Mouse (Mus musculus) liver, embryonic 14.5 days (tissue): ENCODE measurements at regions not wholly inside any gene's neighbourhood (a gene's known extent, or its start where the extent isn't known, plus 50 kb on each side); places are given as distances from the start of the nearest gene placed in this dataset.

Experiments used
- ATAC-seq: fragments of 200-750 bp; cut with Nextera tagmentation; 2 replicates; pipeline ENCODE4 v1.8.0; 2017; ENCODE audit warnings: moderate number of reproducible peaks, mild to moderate bottlenecking, moderate library complexity; ENCODE audit not compliant: insufficient read depth
- DNase-seq, 3 experiments: peaks; one replicate each; pipeline ENCODE4 v3.0.0-alpha.2; 2012 to 2013; ENCODE audit warnings: low read depth in 3 of 3, low spot score in 3 of 3
- H3K27ac ChIP-seq: fragments of 300-500 bp; sonication (generic); 2 replicates; pipeline ENCODE4 v1.5.1; 2014; ENCODE audit warnings: moderate library complexity, mild to moderate bottlenecking, control low read depth, inconsistent platforms
- H3K27me3 ChIP-seq: fragments of 300-500 bp; sonication (generic); 2 replicates; pipeline ENCODE4 v1.6.1; 2014; ENCODE audit warnings: mild to moderate bottlenecking, low read length, moderate library complexity; ENCODE audit not compliant: control insufficient read depth, insufficient read depth
- H3K36me3 ChIP-seq: fragments of 300-500 bp; sonication (generic); replicated peaks from 2 replicates; pipeline ENCODE4 v1.6.1; 2014; ENCODE audit warnings: low read depth; ENCODE audit not compliant: control insufficient read depth, insufficient read depth
- H3K4me1 ChIP-seq, 2 experiments: fragments of 200-500 bp in 1 of 2; fragments of 300-500 bp in 1 of 2; sonication (generic) in 1 of 2; replicated peaks; 2 replicates each; pipeline ENCODE4 v1.6.1; 2012 to 2014; ENCODE audit warnings: antibody characterized with exemption in 1 of 2, inconsistent platforms in 1 of 2, low read length in 1 of 2; ENCODE audit not compliant: control insufficient read depth in 2 of 2, insufficient read depth in 2 of 2
- H3K4me2 ChIP-seq: fragments of 300-500 bp; sonication (generic); 2 replicates; pipeline ENCODE4 v1.6.1; 2014; ENCODE audit warnings: low read depth, mild to moderate bottlenecking, control low read depth, moderate library complexity
- H3K4me3 ChIP-seq, 2 experiments: fragments of 200-500 bp in 1 of 2; fragments of 300-500 bp in 1 of 2; sonication (generic) in 1 of 2; 2 replicates each; pipeline ENCODE4 v1.5.1; 2012 to 2014; ENCODE audit warnings: low read depth in 2 of 2, low read length in 2 of 2, mild to moderate bottlenecking in 2 of 2, control low read depth in 1 of 2, inconsistent platforms in 1 of 2, moderate library complexity in 1 of 2; ENCODE audit not compliant: insufficient read depth in 1 of 2
- H3K9ac ChIP-seq: fragments of 300-500 bp; sonication (generic); replicated peaks from 2 replicates; pipeline ENCODE4 v1.6.1; 2014; ENCODE audit warnings: mild to moderate bottlenecking, control low read depth, moderate library complexity
- H3K9me3 ChIP-seq: fragments of 300-500 bp; sonication (generic); 2 replicates; pipeline ENCODE4 v1.6.1; 2016; ENCODE audit warnings: low read length, mixed read lengths; ENCODE audit not compliant: control insufficient read depth
- CTCF ChIP-seq: IDR thresholded peaks from 2 replicates; pipeline ENCODE4 v1.5.1; 2016; ENCODE audit warnings: antibody characterized with exemption, low read depth, control low read depth
- EP300 ChIP-seq: IDR thresholded peaks from 2 replicates; pipeline ENCODE4 v1.6.1; 2016; ENCODE audit warnings: antibody characterized with exemption, low read depth
- WGBS: fragments of 180-500 bp; shearing (Covaris S2); extraction: QIAGEN DNeasy Blood & Tissue Kit; methylation state at CpG from one replicate; pipeline ENCODE4 v1.1.7; 2014; ENCODE audit not compliant: insufficient replicate concordance; 5-methylcytosine and 5-hydroxymethylcytosine counted together

DNA sequence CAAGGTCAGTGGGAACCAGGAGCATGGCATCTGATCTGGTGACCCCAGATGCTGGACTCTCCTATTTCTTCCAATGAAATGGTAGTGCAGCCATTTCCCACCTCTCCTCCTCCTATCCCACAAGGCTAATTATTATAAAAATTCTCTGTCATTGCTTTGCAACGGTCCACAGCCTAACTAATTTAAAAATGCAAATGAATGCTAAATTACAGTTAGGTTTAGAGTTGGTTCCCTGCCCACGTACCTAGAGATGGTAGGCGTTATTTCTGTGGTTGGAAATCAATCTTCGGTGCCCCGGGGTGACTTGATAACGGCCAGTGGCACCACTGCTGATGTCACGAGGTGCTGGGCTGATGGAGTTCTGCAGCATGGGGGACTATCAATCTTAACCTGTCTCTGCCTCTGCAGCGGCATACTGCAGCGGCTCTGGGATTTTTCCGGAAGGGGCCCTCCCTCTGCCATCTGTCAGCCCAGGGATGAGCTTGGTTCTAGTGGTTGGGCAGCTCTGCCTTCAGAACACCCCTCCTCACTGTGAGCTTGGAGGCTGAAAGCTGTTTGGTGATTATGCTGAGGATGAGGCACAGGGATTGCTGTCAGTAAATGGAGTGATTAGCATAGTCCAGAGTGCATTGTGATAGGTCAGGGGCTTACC is 66.5 kb downstream of the Nmur2 start:
- ATAC-seq, result no peak
- no peaks in the 10 kb centered on the region for H3K4me1 ChIP-seq
- 43% methylated on average over 10 of the region's 10 CpGs for WGBS
- no peaks in the 10 kb centered on the region for H3K36me3 ChIP-seq
- no peak overlapping the region for H3K4me2 ChIP-seq
- no peak overlapping the region for H3K27ac ChIP-seq
- H3K27me3 ChIP-seq, result no peaks in the 10 kb centered on the region
- no peak overlapping the region for H3K4me3 ChIP-seq
- H3K9ac ChIP-seq, result no peak overlapping the region
- no peak for TF ChIP-seq CTCF
- no peak for TF ChIP-seq EP300
- no peaks in the 10 kb centered on the region for H3K9me3 ChIP-seq
- DNase-seq, result no peak

DNA sequence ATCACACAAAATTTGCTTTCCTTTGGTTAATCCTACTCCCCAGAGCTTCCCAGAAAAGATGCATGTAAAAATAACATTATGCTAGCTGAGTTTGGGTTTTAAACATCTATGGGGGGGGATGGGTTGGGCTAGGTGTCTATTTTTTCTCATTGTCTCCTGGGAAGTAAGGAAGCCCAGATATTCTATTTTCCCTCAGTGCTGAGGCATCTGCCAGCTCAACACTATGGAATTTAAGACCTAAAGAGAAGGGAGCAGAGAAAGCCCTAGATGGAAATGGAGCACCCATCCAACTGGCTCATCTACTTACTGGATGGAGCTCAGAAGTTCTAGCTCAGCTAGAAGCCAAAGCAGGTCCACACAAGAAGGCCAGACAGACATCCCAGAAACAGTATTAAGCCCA is 74.2 kb downstream of the Nmur2 start:
- Histone ChIP-seq H3K4me1 (no peaks in the 10 kb centered on the region), H3K27me3 (no peaks in the 10 kb centered on the region), H3K4me3 (no peak overlapping the region), H3K9me3 (no peaks in the 10 kb centered on the region), H3K36me3 (no peaks in the 10 kb centered on the region), H3K27ac (no peak overlapping the region), H3K4me2 (no peak overlapping the region), H3K9ac (no peak overlapping the region)
- TF ChIP-seq CTCF (no peak), EP300 (no peak)
- ATAC-seq (no peak), DNase-seq (no peak)

DNA sequence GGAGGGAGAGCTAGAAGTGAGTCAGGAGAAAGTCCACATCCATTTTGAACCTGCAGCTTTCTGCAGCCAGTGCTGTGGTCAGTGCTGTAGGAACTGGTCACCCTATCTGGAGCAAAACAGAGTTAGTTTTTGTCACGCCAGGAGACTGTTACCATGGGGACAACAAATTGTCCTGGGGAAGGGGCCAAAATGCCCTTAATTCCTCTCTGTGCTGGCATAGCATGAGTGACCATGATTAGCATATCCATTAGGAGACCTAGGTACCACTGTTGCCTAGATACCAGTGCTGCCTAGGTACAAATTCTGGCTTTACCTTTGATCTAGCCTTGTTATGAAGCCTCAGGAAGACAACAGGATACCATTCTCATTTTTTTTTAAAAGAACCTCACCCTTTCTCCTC is 82.4 kb downstream of the Nmur2 start:
- DNase-seq (no peak), ATAC-seq (no peak)
- Histone ChIP-seq H3K4me3 (no peak overlapping the region), H3K27me3 (no peaks in the 10 kb centered on the region), H3K36me3 (no peaks in the 10 kb centered on the region), H3K9ac (no peak overlapping the region), H3K4me2 (no peak overlapping the region), H3K27ac (no peak overlapping the region), H3K9me3 (no peaks in the 10 kb centered on the region), H3K4me1 (no peaks in the 10 kb centered on the region)
- TF ChIP-seq EP300 (no peak), CTCF (no peak)
- 29% methylated on average over 1 of the region's 1 CpGs for WGBS

DNA sequence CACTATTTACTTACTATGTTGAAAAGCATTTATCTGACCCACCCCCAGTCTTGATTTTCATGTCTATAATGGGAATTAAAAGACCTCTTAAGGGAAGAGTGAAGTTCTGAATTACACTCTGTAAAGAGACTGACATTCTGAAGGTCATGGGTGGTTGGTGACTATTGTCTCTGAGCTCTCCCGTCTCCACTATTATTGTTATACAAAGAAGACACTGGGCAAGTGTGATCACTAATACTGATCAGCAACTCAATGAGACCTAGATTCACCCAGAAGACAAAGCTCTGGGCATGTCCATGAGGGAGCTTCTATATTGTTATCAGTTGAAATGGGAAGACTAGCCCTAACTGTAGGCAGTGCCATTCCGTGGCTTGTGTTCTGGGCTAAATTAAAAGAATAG is 83.5 kb downstream of the Nmur2 start:
- H3K4me1 ChIP-seq, result no peaks in the 10 kb centered on the region
- TF ChIP-seq EP300 (no peak), CTCF (no peak)
- no peaks in the 10 kb centered on the region for H3K27me3 ChIP-seq
- DNase-seq, result no peak
- no peak overlapping the region for H3K9ac ChIP-seq
- H3K4me2 ChIP-seq, result no peak overlapping the region
- 53% methylated on average over 2 of the region's 2 CpGs for WGBS
- no peaks in the 10 kb centered on the region for H3K9me3 ChIP-seq
- ATAC-seq, result no peak
- H3K4me3 ChIP-seq, result no peak overlapping the region
- no peak overlapping the region for H3K27ac ChIP-seq
- H3K36me3 ChIP-seq, result no peaks in the 10 kb centered on the region

GRCm38 (mm10) chr11:55953696-55954095 is 87.1 kb downstream of the Nmur2 start:
- Histone ChIP-seq H3K27ac (no peak overlapping the region), H3K27me3 (no peaks in the 10 kb centered on the region), H3K4me1 (no peaks in the 10 kb centered on the region), H3K36me3 (no peaks in the 10 kb centered on the region), H3K4me3 (no peak overlapping the region), H3K9ac (no peak overlapping the region), H3K4me2 (no peak overlapping the region), H3K9me3 (no peaks in the 10 kb centered on the region)
- ATAC-seq, result no peak
- 17% methylated on average over 2 of the region's 2 CpGs for WGBS
- DNase-seq, result no peak
- no peak for TF ChIP-seq EP300
- no peak for TF ChIP-seq CTCF
